Mouse (Mus musculus): ENCODE data around the gene Apom. TPM values are rescaled to one million over a fixed set of nuclear protein-coding genes. Genes with fewer than 3 reads are reported as not detected.
A peak's percentile ranks its signal among the peaks of the same experiment; 100 is the strongest.

Apom gene
- polyA plus RNA-seq, 1 experiment from 2014 or later = 2.2 TPM

GRCm38 (mm10) chr17:35141971-35142370, 10.1 kb upstream of the Apom start:
- ATAC-seq (ENCODE audit: extremely low read depth, insufficient number of reproducible peaks, low FRiP score, low TSS enrichment) = no peak
- no peak overlapping the region for H3K4me3 ChIP-seq
- no peaks in the 10 kb centered on the region for H3K27me3 ChIP-seq (replicated peaks)
- no peak overlapping the region for H3K27ac ChIP-seq (replicated peaks)
- H3K36me3 ChIP-seq = peaks cover 92% of the 10 kb centered on the region
- H3K4me2 ChIP-seq = no peak overlapping the region
- 90% methylated on average over 6 of the region's 6 CpGs for WGBS
- H3K9me3 ChIP-seq = no peaks in the 10 kb centered on the region
- H3K9ac ChIP-seq = no peak overlapping the region
- H3K4me1 ChIP-seq = peaks cover 10% of the 10 kb centered on the region

- Histone ChIP-seq H3K27me3 (replicated peaks) (no peaks in the 10 kb centered on the region), H3K9me3 (no peaks in the 10 kb centered on the region), H3K4me1 (peaks cover 20% of the 10 kb centered on the region), H3K4me3 (no peak overlapping the region), H3K27ac (replicated peaks) (no peak overlapping the region), H3K9ac (no peak overlapping the region), H3K36me3 (peaks cover 78% of the 10 kb centered on the region), H3K4me2 (no peak overlapping the region)
- WGBS = 75% methylated on average over 16 of the region's 16 CpGs
- no peak for ATAC-seq (ENCODE audit: extremely low read depth, insufficient number of reproducible peaks, low FRiP score, low TSS enrichment)
Measured at GRCm38 (mm10) chr17:35140490-35140996, 8.7 kb upstream of the Apom start.

- H3K27me3 ChIP-seq (replicated peaks) = no peaks in the 10 kb centered on the region
- 91% methylated on average over 3 of the region's 3 CpGs for WGBS
- peaks cover 65% of the 10 kb centered on the region for H3K36me3 ChIP-seq
- H3K27ac ChIP-seq (replicated peaks) = no peak overlapping the region
- ATAC-seq (ENCODE audit: extremely low read depth, insufficient number of reproducible peaks, low FRiP score, low TSS enrichment) = no peak
- peaks cover 20% of the 10 kb centered on the region for H3K4me1 ChIP-seq
- H3K4me3 ChIP-seq = no peak overlapping the region
- no peak overlapping the region for H3K9ac ChIP-seq
- no peaks in the 10 kb centered on the region for H3K9me3 ChIP-seq
- H3K4me2 ChIP-seq = no peak overlapping the region
Measured at GRCm38 (mm10) chr17:35139269-35139668, 7.4 kb upstream of the Apom start.

GRCm38 (mm10) chr17:35135591-35136320, 3.9 kb upstream of the Apom start:
- H3K9ac ChIP-seq = peak overlapping the region; percentile 89
- no peaks in the 10 kb centered on the region for H3K27me3 ChIP-seq (replicated peaks)
- H3K9me3 ChIP-seq = no peaks in the 10 kb centered on the region
- peak overlapping the region; percentile 76 for H3K4me3 ChIP-seq
- peak overlapping the region; percentile 91 for H3K4me2 ChIP-seq
- ATAC-seq (ENCODE audit: extremely low read depth, insufficient number of reproducible peaks, low FRiP score, low TSS enrichment) = peak; percentile 55
- H3K4me1 ChIP-seq = peaks cover 20% of the 10 kb centered on the region
- WGBS = under 1% methylated on average over 43 of the region's 43 CpGs
- H3K27ac ChIP-seq (replicated peaks) = peak overlapping the region; percentile 96
- peaks cover 30% of the 10 kb centered on the region for H3K36me3 ChIP-seq

- H3K4me3 ChIP-seq = peak within 1 kb of the TSS; percentile 76
- peak within 1 kb of the TSS; percentile 96 for H3K27ac ChIP-seq (replicated peaks)
- peaks cover 20% of the 10 kb centered on the region for H3K4me1 ChIP-seq
- H3K9me3 ChIP-seq = no peaks in the 10 kb centered on the region
- H3K36me3 ChIP-seq = peaks cover 29% of the 10 kb centered on the region
- peak; percentile 88 for ATAC-seq (ENCODE audit: extremely low read depth, insufficient number of reproducible peaks, low FRiP score, low TSS enrichment)
- H3K27me3 ChIP-seq (replicated peaks) = no peaks in the 10 kb centered on the region
- H3K4me2 ChIP-seq = peak within 1 kb of the TSS; percentile 91
- peak within 1 kb of the TSS; percentile 89 for H3K9ac ChIP-seq
- WGBS = under 1% methylated on average over 66 of the region's 66 CpGs
Measured at GRCm38 (mm10) chr17:35134801-35135590, 3.1 kb upstream of the Apom start, which contains the start of gene Bag6. TSS of gene Bag6 (plus strand) at chr17:35135178.

GRCm38 (mm10) chr17:35133517-35133916, 1.7 kb upstream of the Apom start:
- Histone ChIP-seq H3K9ac (no peak overlapping the region), H3K27me3 (replicated peaks) (no peaks in the 10 kb centered on the region), H3K4me2 (no peak overlapping the region), H3K27ac (replicated peaks) (no peak overlapping the region), H3K4me3 (no peak overlapping the region), H3K9me3 (no peaks in the 10 kb centered on the region), H3K4me1 (peaks cover 21% of the 10 kb centered on the region), H3K36me3 (peaks cover 28% of the 10 kb centered on the region)
- ATAC-seq (ENCODE audit: extremely low read depth, insufficient number of reproducible peaks, low FRiP score, low TSS enrichment) = no peak
- 90% methylated on average over 7 of the region's 7 CpGs for WGBS

- no peak for ATAC-seq (ENCODE audit: extremely low read depth, insufficient number of reproducible peaks, low FRiP score, low TSS enrichment)
- WGBS = 60% methylated on average over 3 of the region's 3 CpGs
- no peak overlapping the region for H3K9ac ChIP-seq
- H3K36me3 ChIP-seq = peaks cover 29% of the 10 kb centered on the region
- peaks cover 23% of the 10 kb centered on the region for H3K4me1 ChIP-seq
- no peaks in the 10 kb centered on the region for H3K27me3 ChIP-seq (replicated peaks)
- no peak overlapping the region for H3K4me3 ChIP-seq
- H3K27ac ChIP-seq (replicated peaks) = 0 out of 2 replicates have a peak overlapping the region, but pooled peaks have one; percentile 20
- H3K4me2 ChIP-seq = no peak overlapping the region
- H3K9me3 ChIP-seq = no peaks in the 10 kb centered on the region
Measured at GRCm38 (mm10) chr17:35132174-35132560, 317 bp upstream of the Apom start.

- H3K9me3 ChIP-seq = no peaks in the 10 kb centered on the region
- WGBS = 83% methylated on average over 8 of the region's 8 CpGs
- no peak overlapping the region for H3K4me3 ChIP-seq
- no peaks in the 10 kb centered on the region for H3K27me3 ChIP-seq (replicated peaks)
- no peak for ATAC-seq (ENCODE audit: extremely low read depth, insufficient number of reproducible peaks, low FRiP score, low TSS enrichment)
- H3K36me3 ChIP-seq = peaks cover 29% of the 10 kb centered on the region
- H3K9ac ChIP-seq = no peak overlapping the region
- no peak overlapping the region for H3K4me2 ChIP-seq
- no peak overlapping the region for H3K27ac ChIP-seq (replicated peaks)
- H3K4me1 ChIP-seq = peaks cover 19% of the 10 kb centered on the region
Measured at GRCm38 (mm10) chr17:35131038-35131437, 812 bp downstream of the Apom start.

- H3K27ac ChIP-seq (replicated peaks) = no peak overlapping the region
- peak overlapping the region; percentile 59 for H3K9ac ChIP-seq
- ATAC-seq (ENCODE audit: extremely low read depth, insufficient number of reproducible peaks, low FRiP score, low TSS enrichment) = no peak
- H3K36me3 ChIP-seq = peaks cover 40% of the 10 kb centered on the region
- H3K4me3 ChIP-seq = no peak overlapping the region
- no peak overlapping the region for H3K4me2 ChIP-seq
- H3K9me3 ChIP-seq = no peaks in the 10 kb centered on the region
- H3K4me1 ChIP-seq = peaks cover 29% of the 10 kb centered on the region
- 57% methylated on average over 11 of the region's 11 CpGs for WGBS
- no peaks in the 10 kb centered on the region for H3K27me3 ChIP-seq (replicated peaks)
Measured at GRCm38 (mm10) chr17:35128996-35129395, 2.9 kb downstream of the Apom start.

- H3K36me3 ChIP-seq = peaks cover 47% of the 10 kb centered on the region
- ATAC-seq (ENCODE audit: extremely low read depth, insufficient number of reproducible peaks, low FRiP score, low TSS enrichment) = no peak
- H3K9ac ChIP-seq = peak overlapping the region; percentile 91
- H3K4me2 ChIP-seq = peak overlapping the region; percentile 85
- H3K4me1 ChIP-seq = peaks cover 38% of the 10 kb centered on the region
- H3K27me3 ChIP-seq (replicated peaks) = no peaks in the 10 kb centered on the region
- peak overlapping the region; percentile 89 for H3K27ac ChIP-seq (replicated peaks)
- H3K9me3 ChIP-seq = no peaks in the 10 kb centered on the region
- peak overlapping the region; percentile 79 for H3K4me3 ChIP-seq
- WGBS = 65% methylated on average over 13 of the region's 13 CpGs
Measured at GRCm38 (mm10) chr17:35127017-35127416, 4.8 kb downstream of the Apom start.

- peak; percentile 53; the same call in 1 of the 2 replicates for ATAC-seq (ENCODE audit: extremely low read depth, insufficient number of reproducible peaks, low FRiP score, low TSS enrichment)
- Histone ChIP-seq H3K9ac (peak within 1 kb of the TSS; percentile 91), H3K4me2 (peak within 1 kb of the TSS; percentile 85), H3K4me3 (peak within 1 kb of the TSS; percentile 79), H3K9me3 (no peaks in the 10 kb centered on the region), H3K27me3 (replicated peaks) (no peaks in the 10 kb centered on the region), H3K27ac (replicated peaks) (peak within 1 kb of the TSS; percentile 89), H3K36me3 (peaks cover 47% of the 10 kb centered on the region), H3K4me1 (peaks cover 41% of the 10 kb centered on the region)
- WGBS = under 1% methylated on average over 36 of the region's 36 CpGs
Measured at GRCm38 (mm10) chr17:35126206-35126611, 5.6 kb downstream of the Apom start, which contains the start of gene D17H6S53E. TSS of gene D17H6S53E (plus strand) at chr17:35126373.

All from heart, embryonic 13.5 days (tissue).